Mouse (Mus musculus): ENCODE measurements around the gene Olfr1224-ps1. TPM values are rescaled to one million over a fixed set of nuclear protein-coding genes. Genes with fewer than 3 reads are reported as not detected.

Olfr1224-ps1 gene
- total and polyA plus RNA-seq, 3 experiments = not detected

DNA sequence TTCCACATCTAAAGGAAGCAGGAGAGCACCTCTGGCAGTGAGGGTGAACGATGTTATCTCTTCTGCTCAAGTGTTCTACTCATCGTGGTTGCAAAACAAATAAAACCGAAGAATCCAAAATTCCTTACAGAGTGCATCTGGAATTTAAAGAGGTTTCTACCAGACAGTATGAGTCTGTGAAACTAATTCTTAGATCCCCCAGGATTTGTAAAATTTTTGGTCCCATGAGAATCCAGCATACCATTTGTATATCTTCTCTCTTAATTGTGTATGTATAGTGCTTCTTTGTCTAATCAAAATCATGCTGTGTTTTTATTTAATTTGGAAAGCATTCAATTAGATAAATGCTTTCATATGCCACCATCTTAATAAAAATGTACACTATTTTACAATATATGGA lies 30.9 kb downstream of the Olfr1224-ps1 start, which contains the start of gene Olfr1222:
TSS of gene Olfr1222 (minus strand) at position 101 of the 400 bp plus-strand sequence.
- intact Hi-C loops (cut with DNase I) = no loop called here
- TF ChIP-seq CTCF (IDR thresholded peaks at IDR 0.05) = no peak
- TF ChIP-seq EP300 (IDR thresholded peaks at IDR 0.05; ENCODE audit: insufficient read depth, low read depth, low read length) = no peak
- no peak for TF ChIP-seq POLR2A (IDR thresholded peaks at IDR 0.05; ENCODE audit: insufficient read depth, low read depth, low read length)
- no peaks in the 10 kb centered on the region for H3K79me2 ChIP-seq (replicated peaks; ENCODE audit: control insufficient read depth, insufficient read depth, low read length)
- H3K9ac ChIP-seq (ENCODE audit: low read depth, low read length) = no peak within 1 kb of the TSS
- no peaks in the 10 kb centered on the region for H3K36me3 ChIP-seq (ENCODE audit: control insufficient read depth, insufficient read depth, low read length)
- no peaks in the 10 kb centered on the region for H3K27me3 ChIP-seq (ENCODE audit: control insufficient read depth, insufficient read depth, low read length)
- no peak within 1 kb of the TSS for H3K27ac ChIP-seq
- H3K4me1 ChIP-seq (ENCODE audit: control insufficient read depth, insufficient read depth, low read length) = no peaks in the 10 kb centered on the region
- DNase-seq = no peak
- H3K4me3 ChIP-seq = no peak within 1 kb of the TSS
- WGBS = 23% methylated on average over 3 of the region's 3 CpGs

DNA sequence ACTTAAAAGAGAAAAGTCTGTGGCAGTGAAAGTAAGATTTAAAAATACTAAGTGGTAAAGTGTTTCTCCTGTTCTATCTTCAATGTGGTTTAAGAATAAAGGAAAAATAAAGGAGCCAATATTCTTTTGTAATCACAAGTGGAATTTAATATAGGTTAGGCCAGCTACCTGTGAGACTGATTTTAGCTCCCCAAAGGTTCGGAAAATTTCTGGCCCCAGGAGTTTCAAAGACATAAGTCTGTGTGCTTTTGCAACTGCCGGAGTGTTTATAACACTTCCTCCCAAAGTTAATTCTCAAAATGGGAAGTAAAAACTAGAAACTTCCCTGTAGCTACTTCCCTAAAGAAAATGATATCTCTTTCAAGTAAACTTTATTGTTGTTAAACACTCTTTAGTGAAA lies 46.7 kb downstream of the Olfr1224-ps1 start, which contains the start of gene Olfr1221:
TSS of gene Olfr1221 (minus strand) at position 101 of the 400 bp plus-strand sequence.
- DNase-seq = no peak
- Histone ChIP-seq H3K4me3 (no peak within 1 kb of the TSS), H3K36me3 (ENCODE audit: control insufficient read depth, insufficient read depth, low read length) (no peaks in the 10 kb centered on the region), H3K79me2 (replicated peaks; ENCODE audit: control insufficient read depth, insufficient read depth, low read length) (no peaks in the 10 kb centered on the region), H3K9ac (ENCODE audit: low read depth, low read length) (no peak within 1 kb of the TSS), H3K27ac (no peak within 1 kb of the TSS), H3K27me3 (ENCODE audit: control insufficient read depth, insufficient read depth, low read length) (no peaks in the 10 kb centered on the region), H3K4me1 (ENCODE audit: control insufficient read depth, insufficient read depth, low read length) (no peaks in the 10 kb centered on the region)
- intact Hi-C loops (cut with DNase I) = no loop called here
- TF ChIP-seq POLR2A (IDR thresholded peaks at IDR 0.05; ENCODE audit: insufficient read depth, low read depth, low read length) = no peak
- no peak for TF ChIP-seq CTCF (IDR thresholded peaks at IDR 0.05)
- no peak for TF ChIP-seq EP300 (IDR thresholded peaks at IDR 0.05; ENCODE audit: insufficient read depth, low read depth, low read length)
- 74% methylated on average over 2 of the region's 2 CpGs for WGBS

DNA sequence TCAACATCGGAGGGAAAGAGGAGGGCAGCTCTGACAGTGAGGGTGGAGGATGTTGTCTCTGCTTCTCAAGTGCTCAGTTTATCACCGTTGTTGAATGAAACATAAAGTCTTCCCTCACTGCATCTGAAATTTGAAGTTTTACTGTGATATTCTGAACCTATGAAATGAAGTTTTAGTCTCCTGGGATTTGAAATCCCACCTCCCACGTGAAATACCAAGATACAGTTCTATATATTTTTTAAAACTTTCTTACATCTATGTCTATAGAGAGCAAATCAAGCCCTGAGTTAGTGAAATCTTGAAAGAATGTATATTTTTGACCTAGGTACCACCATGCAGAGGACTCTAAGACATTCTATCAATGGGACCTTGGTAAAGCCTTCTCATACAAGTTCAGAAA lies 57.2 kb downstream of the Olfr1224-ps1 start, which contains the start of gene Olfr1220:
TSS of gene Olfr1220 (minus strand) at position 101 of the 400 bp plus-strand sequence.
- Histone ChIP-seq H3K9ac (ENCODE audit: low read depth, low read length) (no peak within 1 kb of the TSS), H3K27ac (no peak within 1 kb of the TSS)

DNA sequence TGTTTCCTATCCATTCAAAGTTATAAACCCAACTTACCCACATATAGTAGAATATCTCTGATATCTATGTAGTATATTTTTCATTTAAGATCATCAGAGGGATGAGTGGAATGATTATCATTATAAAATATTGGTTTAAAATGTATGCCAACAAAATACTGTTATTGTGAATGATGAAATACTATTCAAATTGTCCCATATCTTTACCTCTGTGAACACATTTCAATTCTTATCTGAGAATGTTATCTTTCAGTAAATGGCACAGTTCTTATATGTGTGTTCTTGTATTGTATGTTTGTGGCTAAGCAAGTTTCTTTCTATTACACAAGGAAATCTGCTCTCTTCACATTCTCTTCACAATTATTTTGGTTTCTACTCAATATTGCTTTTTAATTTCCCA lies 58.2 kb downstream of the Olfr1224-ps1 start:
- no peak overlapping the region for H3K4me3 ChIP-seq
- TF ChIP-seq EP300 (IDR thresholded peaks at IDR 0.05; ENCODE audit: insufficient read depth, low read depth, low read length) (no peak), CTCF (IDR thresholded peaks at IDR 0.05) (no peak), POLR2A (IDR thresholded peaks at IDR 0.05; ENCODE audit: insufficient read depth, low read depth, low read length) (no peak)
- DNase-seq = no peak
- H3K36me3 ChIP-seq (ENCODE audit: control insufficient read depth, insufficient read depth, low read length) = no peaks in the 10 kb centered on the region
- H3K27ac ChIP-seq = no peak overlapping the region
- intact Hi-C loops (cut with DNase I) = no loop called here
- H3K79me2 ChIP-seq (replicated peaks; ENCODE audit: control insufficient read depth, insufficient read depth, low read length) = no peaks in the 10 kb centered on the region
- H3K27me3 ChIP-seq (ENCODE audit: control insufficient read depth, insufficient read depth, low read length) = no peaks in the 10 kb centered on the region
- no peak overlapping the region for H3K9ac ChIP-seq (ENCODE audit: low read depth, low read length)
- no peaks in the 10 kb centered on the region for H3K4me1 ChIP-seq (ENCODE audit: control insufficient read depth, insufficient read depth, low read length)

More for the DNA sequence above, 57.2 kb downstream of the Olfr1224-ps1 start, which contains the start of gene Olfr1220:
- no peaks in the 10 kb centered on the region for H3K36me3 ChIP-seq (ENCODE audit: control insufficient read depth, insufficient read depth, low read length)
- intact Hi-C loops (cut with DNase I) = no loop called here
- no peaks in the 10 kb centered on the region for H3K4me1 ChIP-seq (ENCODE audit: control insufficient read depth, insufficient read depth, low read length)
- no peaks in the 10 kb centered on the region for H3K79me2 ChIP-seq (replicated peaks; ENCODE audit: control insufficient read depth, insufficient read depth, low read length)
- no peaks in the 10 kb centered on the region for H3K27me3 ChIP-seq (ENCODE audit: control insufficient read depth, insufficient read depth, low read length)
- TF ChIP-seq POLR2A (IDR thresholded peaks at IDR 0.05; ENCODE audit: insufficient read depth, low read depth, low read length) = no peak
- TF ChIP-seq CTCF (IDR thresholded peaks at IDR 0.05) = no peak
- no peak for TF ChIP-seq EP300 (IDR thresholded peaks at IDR 0.05; ENCODE audit: insufficient read depth, low read depth, low read length)
- 58% methylated on average over 3 of the region's 3 CpGs for WGBS
- H3K4me3 ChIP-seq = no peak within 1 kb of the TSS
- DNase-seq = no peak

Other genes starting within 250 kb of the Olfr1224-ps1 start
- gene Olfr1209, start 248.9 kb downstream of the Olfr1224-ps1 start, total RNA-seq (2021) = not detected
- gene Olfr1209, start 248.9 kb downstream of the Olfr1224-ps1 start, polyA plus RNA-seq (2012; rRNA removed) = not detected in 2 replicates
- not detected for gene Olfr1211, start 226.0 kb downstream of the Olfr1224-ps1 start, total RNA-seq (2021)
- not detected in 2 replicates for gene Olfr1211, start 226.0 kb downstream of the Olfr1224-ps1 start, polyA plus RNA-seq (2012; rRNA removed)
- not detected for gene Olfr1212, start 210.1 kb downstream of the Olfr1224-ps1 start, total RNA-seq (2021)
- not detected in 2 replicates for gene Olfr1212, start 210.1 kb downstream of the Olfr1224-ps1 start, polyA plus RNA-seq (2012; rRNA removed)
- gene Gm13762, start 183.8 kb downstream of the Olfr1224-ps1 start, total RNA-seq (2021) = not detected
- gene Gm13762, start 183.8 kb downstream of the Olfr1224-ps1 start, polyA plus RNA-seq (2012; rRNA removed) = not detected in 2 replicates
- gene Olfr1214, start 171.4 kb downstream of the Olfr1224-ps1 start, total RNA-seq (2021) = not detected
- not detected in 2 replicates for gene Olfr1214, start 171.4 kb downstream of the Olfr1224-ps1 start, polyA plus RNA-seq (2012; rRNA removed)
- not detected for gene Olfr1215, start 157.1 kb downstream of the Olfr1224-ps1 start, total RNA-seq (2021)
- not detected in 2 replicates for gene Olfr1215, start 157.1 kb downstream of the Olfr1224-ps1 start, polyA plus RNA-seq (2012; rRNA removed)
- not detected for gene Olfr1216, start 145.8 kb downstream of the Olfr1224-ps1 start, total RNA-seq (2021)
- gene Olfr1216, start 145.8 kb downstream of the Olfr1224-ps1 start, polyA plus RNA-seq (2012; rRNA removed) = not detected in 2 replicates
- not detected for gene Olfr1217, start 132.0 kb downstream of the Olfr1224-ps1 start, total RNA-seq (2021)
- gene Olfr1217, start 132.0 kb downstream of the Olfr1224-ps1 start, polyA plus RNA-seq (2012; rRNA removed) = not detected in 2 replicates
- gene Olfr1218, start 102.9 kb downstream of the Olfr1224-ps1 start, total RNA-seq (2021) = not detected
- gene Olfr1218, start 102.9 kb downstream of the Olfr1224-ps1 start, polyA plus RNA-seq (2012; rRNA removed) = not detected in 2 replicates
- not detected for gene Olfr1219, start 80.6 kb downstream of the Olfr1224-ps1 start, total RNA-seq (2021)
- not detected in 2 replicates for gene Olfr1219, start 80.6 kb downstream of the Olfr1224-ps1 start, polyA plus RNA-seq (2012; rRNA removed)
- gene Olfr1220, start 57.3 kb downstream of the Olfr1224-ps1 start, total RNA-seq (2021) = not detected
- not detected in 2 replicates for gene Olfr1220, start 57.3 kb downstream of the Olfr1224-ps1 start, polyA plus RNA-seq (2012; rRNA removed)
- not detected for gene Olfr1221, start 46.8 kb downstream of the Olfr1224-ps1 start, total RNA-seq (2021)
- gene Olfr1221, start 46.8 kb downstream of the Olfr1224-ps1 start, polyA plus RNA-seq (2012; rRNA removed) = not detected in 2 replicates
- gene Olfr1222, start 31.0 kb downstream of the Olfr1224-ps1 start, total RNA-seq (2021) = not detected
- not detected in 2 replicates for gene Olfr1222, start 31.0 kb downstream of the Olfr1224-ps1 start, polyA plus RNA-seq (2012; rRNA removed)
- gene Olfr1223, start 12.5 kb downstream of the Olfr1224-ps1 start, total RNA-seq (2021) = not detected
- not detected in 2 replicates for gene Olfr1223, start 12.5 kb downstream of the Olfr1224-ps1 start, polyA plus RNA-seq (2012; rRNA removed)
- gene Olfr1225, start 10.6 kb upstream of the Olfr1224-ps1 start, total RNA-seq (2021) = not detected
- not detected in 2 replicates for gene Olfr1225, start 10.6 kb upstream of the Olfr1224-ps1 start, polyA plus RNA-seq (2012; rRNA removed)
- not detected for gene Olfr1226, start 36.0 kb upstream of the Olfr1224-ps1 start, total RNA-seq (2021)
- not detected in 2 replicates for gene Olfr1226, start 36.0 kb upstream of the Olfr1224-ps1 start, polyA plus RNA-seq (2012; rRNA removed)
- not detected for gene Olfr1228, start 90.0 kb upstream of the Olfr1224-ps1 start, total RNA-seq (2021)
- not detected in 2 replicates for gene Olfr1228, start 90.0 kb upstream of the Olfr1224-ps1 start, polyA plus RNA-seq (2012; rRNA removed)
- gene Olfr1229, start 123.9 kb upstream of the Olfr1224-ps1 start, total RNA-seq (2021) = not detected
- gene Olfr1229, start 123.9 kb upstream of the Olfr1224-ps1 start, polyA plus RNA-seq (2012; rRNA removed) = not detected in 2 replicates
- gene Olfr1230, start 133.2 kb upstream of the Olfr1224-ps1 start, total RNA-seq (2021) = not detected
- gene Olfr1230, start 133.2 kb upstream of the Olfr1224-ps1 start, polyA plus RNA-seq (2012; rRNA removed) = not detected in 2 replicates
- gene Olfr1231, start 143.0 kb upstream of the Olfr1224-ps1 start, total RNA-seq (2021) = not detected
- not detected in 2 replicates for gene Olfr1231, start 143.0 kb upstream of the Olfr1224-ps1 start, polyA plus RNA-seq (2012; rRNA removed)
- not detected for gene Olfr1232, start 165.6 kb upstream of the Olfr1224-ps1 start, total RNA-seq (2021)
- gene Olfr1232, start 165.6 kb upstream of the Olfr1224-ps1 start, polyA plus RNA-seq (2012; rRNA removed) = not detected in 2 replicates
- not detected for gene Olfr1233, start 178.3 kb upstream of the Olfr1224-ps1 start, total RNA-seq (2021)
- gene Olfr1233, start 178.3 kb upstream of the Olfr1224-ps1 start, polyA plus RNA-seq (2012; rRNA removed) = not detected in 2 replicates
- gene Olfr1234, start 200.8 kb upstream of the Olfr1224-ps1 start, total RNA-seq (2021) = not detected
- not detected in 2 replicates for gene Olfr1234, start 200.8 kb upstream of the Olfr1224-ps1 start, polyA plus RNA-seq (2012; rRNA removed)
- not detected for gene Olfr1238, start 245.6 kb upstream of the Olfr1224-ps1 start, total RNA-seq (2021)
- not detected in 2 replicates for gene Olfr1238, start 245.6 kb upstream of the Olfr1224-ps1 start, polyA plus RNA-seq (2012; rRNA removed)

Measured in heart, adult 2 months (tissue).